Mouse (Mus musculus): ENCODE measurements around the gene Syt2.

GRCm38 (mm10) chr1:134788096-134788495 is 141.6 kb downstream of the Syt2 start:
- TF ChIP-seq CTCF (IDR thresholded peaks at IDR 0.05; ENCODE audit: low read depth) (no peak), EP300 (IDR thresholded peaks at IDR 0.05; ENCODE audit: low read depth) (no peak)

Measured in liver, embryonic 14.5 days (tissue).